Mouse (Mus musculus): ENCODE data around the gene Rom1. TPM values are rescaled to one million over a fixed set of nuclear protein-coding genes. Genes with fewer than 3 reads are reported as not detected.

Rom1 gene
- polyA plus RNA-seq, 1 experiment from 2014 or later: 2.4 TPM

- Histone ChIP-seq H3K36me3 (peaks cover 81% of the 10 kb centered on the region), H3K27ac (no peak overlapping the region), H3K9me3 (no peaks in the 10 kb centered on the region), H3K9ac (replicated peaks) (no peak overlapping the region), H3K27me3 (no peaks in the 10 kb centered on the region), H3K4me1 (replicated peaks) (peaks cover 14% of the 10 kb centered on the region), H3K4me2 (replicated peaks) (no peak overlapping the region), H3K4me3 (replicated peaks) (no peak overlapping the region)
- 89% methylated on average over 2 of the region's 2 CpGs for WGBS
- no peak for ATAC-seq
These were observed 33.1 kb upstream of the Rom1 start for GRCm38 (mm10) chr19:8962256-8962655.

GRCm38 (mm10) chr19:8954171-8954570 lies 25.0 kb upstream of the Rom1 start:
- peaks cover 38% of the 10 kb centered on the region for H3K4me1 ChIP-seq (replicated peaks)
- H3K27ac ChIP-seq: peak overlapping the region; percentile 74
- peak overlapping the region; percentile 75 for H3K9ac ChIP-seq (replicated peaks)
- peak overlapping the region; percentile 89 for H3K4me2 ChIP-seq (replicated peaks)
- H3K27me3 ChIP-seq: no peaks in the 10 kb centered on the region
- no peak for ATAC-seq
- peak overlapping the region; percentile 77 for H3K4me3 ChIP-seq (replicated peaks)
- peaks cover 67% of the 10 kb centered on the region for H3K36me3 ChIP-seq
- 11% methylated on average over 9 of the region's 9 CpGs for WGBS
- H3K9me3 ChIP-seq: no peaks in the 10 kb centered on the region

- ATAC-seq: peak; percentile 97
- Histone ChIP-seq H3K4me2 (replicated peaks) (peak within 1 kb of the TSS; percentile 89), H3K9me3 (no peaks in the 10 kb centered on the region), H3K9ac (replicated peaks) (peak within 1 kb of the TSS; percentile 75), H3K36me3 (peaks cover 69% of the 10 kb centered on the region), H3K27me3 (no peaks in the 10 kb centered on the region), H3K27ac (peak within 1 kb of the TSS; percentile 95), H3K4me1 (replicated peaks) (peaks cover 38% of the 10 kb centered on the region), H3K4me3 (replicated peaks) (peak within 1 kb of the TSS; percentile 77)
- 2% methylated on average over 46 of the region's 46 CpGs for WGBS
These were observed 24.2 kb upstream of the Rom1 start, which contains the start of gene Tut1 for GRCm38 (mm10) chr19:8953135-8954039. Tut1 (plus strand) TSS chr19:8953847.

DNA sequence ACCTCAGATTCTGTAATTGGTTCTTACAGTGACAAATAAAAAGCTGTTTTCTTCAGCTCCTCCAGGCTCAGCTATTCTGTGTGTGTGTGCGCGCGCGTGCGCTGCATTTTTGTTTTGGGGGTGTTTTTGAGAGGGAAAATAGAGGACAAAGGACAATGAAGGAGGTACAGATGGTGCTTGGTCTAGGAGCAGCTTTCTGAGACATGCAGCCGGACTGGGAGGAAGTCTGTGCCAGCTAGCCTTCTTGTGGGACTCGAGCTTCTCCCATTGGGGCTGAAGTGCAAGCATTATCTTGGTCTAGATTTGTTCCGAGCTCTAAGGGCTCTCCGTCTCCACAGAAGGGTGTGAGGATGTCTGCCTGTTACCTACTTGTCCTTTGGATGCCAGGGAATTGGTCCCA lies 23.1 kb upstream of the Rom1 start:
- 76% methylated on average over 9 of the region's 9 CpGs for WGBS
- Histone ChIP-seq H3K4me2 (replicated peaks) (peak overlapping the region; percentile 89; the same call in 1 of the 2 replicates), H3K9me3 (no peaks in the 10 kb centered on the region), H3K27ac (peak overlapping the region; percentile 95), H3K4me3 (replicated peaks) (peak overlapping the region; percentile 77; the same call in 1 of the 2 replicates), H3K27me3 (no peaks in the 10 kb centered on the region), H3K36me3 (peaks cover 73% of the 10 kb centered on the region), H3K9ac (replicated peaks) (peak overlapping the region; percentile 70), H3K4me1 (replicated peaks) (peaks cover 38% of the 10 kb centered on the region)
- no peak for ATAC-seq

GRCm38 (mm10) chr19:8950190-8950589 lies 21.0 kb upstream of the Rom1 start:
- Histone ChIP-seq H3K9me3 (no peaks in the 10 kb centered on the region), H3K4me3 (replicated peaks) (no peak overlapping the region), H3K4me1 (replicated peaks) (peaks cover 35% of the 10 kb centered on the region), H3K27ac (no peak overlapping the region), H3K9ac (replicated peaks) (no peak overlapping the region), H3K27me3 (no peaks in the 10 kb centered on the region), H3K36me3 (peaks cover 76% of the 10 kb centered on the region), H3K4me2 (replicated peaks) (no peak overlapping the region)
- WGBS: 93% methylated on average over 5 of the region's 5 CpGs
- ATAC-seq: no peak

DNA sequence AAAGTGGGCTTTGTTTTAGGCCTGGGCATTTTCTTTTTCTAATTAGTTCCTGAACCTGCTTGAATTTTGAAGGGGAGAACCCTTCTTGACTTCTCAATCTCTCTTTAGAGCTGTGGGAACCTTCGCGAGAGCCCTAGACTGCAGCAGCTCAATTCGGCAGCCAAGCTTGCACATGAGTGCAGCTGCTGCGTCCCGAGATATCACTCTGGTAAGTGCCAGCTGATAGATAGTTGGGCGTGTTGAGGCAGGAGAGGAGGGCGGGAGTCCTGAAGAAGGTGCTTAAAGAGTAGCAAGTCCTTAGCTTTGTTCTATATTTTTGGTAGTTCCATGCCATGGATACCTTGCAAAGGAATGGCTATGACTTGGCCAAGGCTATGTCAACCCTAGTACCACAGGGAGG lies 17.8 kb upstream of the Rom1 start:
- no peak for ATAC-seq
- Histone ChIP-seq H3K9me3 (no peaks in the 10 kb centered on the region), H3K27ac (no peak overlapping the region), H3K4me3 (replicated peaks) (no peak overlapping the region), H3K4me2 (replicated peaks) (no peak overlapping the region), H3K9ac (replicated peaks) (no peak overlapping the region), H3K27me3 (no peaks in the 10 kb centered on the region), H3K36me3 (peaks cover 79% of the 10 kb centered on the region), H3K4me1 (replicated peaks) (peaks cover 35% of the 10 kb centered on the region)
- 98% methylated on average over 7 of the region's 7 CpGs for WGBS

GRCm38 (mm10) chr19:8945251-8945650 lies 16.1 kb upstream of the Rom1 start:
- H3K36me3 ChIP-seq: peaks cover 62% of the 10 kb centered on the region

GRCm38 (mm10) chr19:8944750-8945149 lies 15.6 kb upstream of the Rom1 start:
- Histone ChIP-seq H3K9me3 (no peaks in the 10 kb centered on the region), H3K4me3 (replicated peaks) (peak overlapping the region; percentile 1; the same call in 1 of the 2 replicates), H3K4me1 (replicated peaks) (peaks cover 38% of the 10 kb centered on the region), H3K27me3 (no peaks in the 10 kb centered on the region), H3K4me2 (replicated peaks) (peak overlapping the region; percentile 31), H3K9ac (replicated peaks) (0 out of 2 replicates have a peak overlapping the region, but pooled peaks have one; percentile 1), H3K36me3 (peaks cover 57% of the 10 kb centered on the region), H3K27ac (no peak overlapping the region)
- 42% methylated on average over 5 of the region's 5 CpGs for WGBS
- no peak for ATAC-seq

More at GRCm38 (mm10) chr19:8945251-8945650, 16.1 kb upstream of the Rom1 start:
- Histone ChIP-seq H3K4me3 (replicated peaks) (no peak overlapping the region; the same call in 1 of the 2 replicates), H3K4me2 (replicated peaks) (peak overlapping the region; percentile 31), H3K4me1 (replicated peaks) (peaks cover 38% of the 10 kb centered on the region), H3K27me3 (no peaks in the 10 kb centered on the region), H3K27ac (no peak overlapping the region), H3K9ac (replicated peaks) (0 out of 2 replicates have a peak overlapping the region, but pooled peaks have one; percentile 1), H3K9me3 (no peaks in the 10 kb centered on the region)
- 90% methylated on average over 6 of the region's 6 CpGs for WGBS
- no peak for ATAC-seq

DNA sequence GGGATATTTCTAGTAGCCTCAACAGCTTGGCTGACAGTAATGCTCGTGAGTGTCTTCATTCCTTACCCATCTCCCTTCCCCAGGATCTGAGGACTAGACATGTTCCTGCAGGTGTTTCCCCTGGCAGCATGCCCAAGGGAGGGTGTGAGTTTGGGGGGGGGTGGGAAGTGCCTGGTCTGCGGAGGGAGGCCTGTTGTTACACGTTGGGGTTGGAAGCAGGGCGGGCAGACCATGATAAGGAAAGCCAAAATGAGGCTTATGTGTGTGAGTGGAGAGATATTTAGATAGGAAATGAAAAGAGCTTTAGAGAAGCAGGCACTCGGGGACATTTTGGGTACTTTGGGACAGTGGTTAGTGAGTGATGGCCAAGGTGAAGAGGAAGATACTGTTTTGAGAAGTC lies 14.9 kb upstream of the Rom1 start:
- Histone ChIP-seq H3K4me1 (replicated peaks) (peaks cover 38% of the 10 kb centered on the region), H3K36me3 (peaks cover 50% of the 10 kb centered on the region), H3K4me2 (replicated peaks) (peak overlapping the region; percentile 72; the same call in 1 of the 2 replicates), H3K4me3 (replicated peaks) (peak overlapping the region; percentile 16), H3K27me3 (no peaks in the 10 kb centered on the region), H3K9ac (replicated peaks) (peak overlapping the region; percentile 99; the same call in 1 of the 2 replicates), H3K9me3 (no peaks in the 10 kb centered on the region), H3K27ac (no peak overlapping the region; the same call in 1 of the 2 replicates)
- 80% methylated on average over 5 of the region's 5 CpGs for WGBS
- no peak for ATAC-seq

DNA sequence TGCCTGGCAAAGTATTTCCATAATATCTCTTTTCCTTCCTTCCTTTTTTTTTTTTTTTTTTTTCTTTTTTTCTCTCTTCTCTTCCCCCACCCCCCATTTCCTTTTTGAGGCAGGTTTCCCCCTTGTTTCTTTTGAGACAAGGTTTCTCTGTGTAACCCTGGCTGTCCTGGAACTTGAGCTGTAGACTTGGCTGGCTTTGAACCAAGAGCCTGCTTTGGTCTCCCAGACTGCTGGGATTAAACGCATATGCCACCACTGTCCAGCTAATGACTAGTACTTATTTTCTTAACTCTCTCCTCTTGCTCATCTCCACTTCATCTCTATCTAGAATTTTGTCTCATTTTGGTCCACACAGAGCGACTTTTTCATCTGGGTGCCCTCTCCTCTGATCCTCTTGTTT lies 13.9 kb upstream of the Rom1 start:
- no peaks in the 10 kb centered on the region for H3K27me3 ChIP-seq
- no peaks in the 10 kb centered on the region for H3K9me3 ChIP-seq
- no peak for ATAC-seq
- 82% methylated on average over 2 of the region's 2 CpGs for WGBS
- peak overlapping the region; percentile 72 for H3K4me2 ChIP-seq (replicated peaks)
- H3K4me1 ChIP-seq (replicated peaks): peaks cover 38% of the 10 kb centered on the region
- H3K27ac ChIP-seq: no peak overlapping the region
- peaks cover 43% of the 10 kb centered on the region for H3K36me3 ChIP-seq
- H3K9ac ChIP-seq (replicated peaks): peak overlapping the region; percentile 99
- H3K4me3 ChIP-seq (replicated peaks): peak overlapping the region; percentile 98

GRCm38 (mm10) chr19:8942276-8942964 lies 13.3 kb upstream of the Rom1 start:
- ATAC-seq: peak; percentile 60
- under 1% methylated on average over 46 of the region's 46 CpGs for WGBS
- peaks cover 38% of the 10 kb centered on the region for H3K4me1 ChIP-seq (replicated peaks)
- peak overlapping the region; percentile 98 for H3K4me3 ChIP-seq (replicated peaks)
- H3K4me2 ChIP-seq (replicated peaks): peak overlapping the region; percentile 72
- no peaks in the 10 kb centered on the region for H3K9me3 ChIP-seq
- peaks cover 40% of the 10 kb centered on the region for H3K36me3 ChIP-seq
- H3K27me3 ChIP-seq: no peaks in the 10 kb centered on the region
- peak overlapping the region; percentile 99 for H3K9ac ChIP-seq (replicated peaks)
- peak overlapping the region; percentile 98 for H3K27ac ChIP-seq

All from midbrain, embryonic 13.5 days (tissue).